Mouse (Mus musculus) lung, embryonic 15.5 days (tissue): ENCODE results near the gene Mettl8. TPM values are rescaled to one million over a fixed set of nuclear protein-coding genes. Genes with fewer than 3 reads are reported as not detected.
A peak's percentile ranks its signal among the peaks of the same experiment; 100 is the strongest.

Source experiments
- ATAC-seq: fragments of 200-750 bp; cut with Nextera tagmentation; 2 replicates; pipeline ENCODE4 v1.8.0; 2017; ENCODE audit warnings: moderate number of reproducible peaks, borderline replicate concordance; ENCODE audit not compliant: low FRiP score, low TSS enrichment; ENCODE audit errors: extremely low read depth
- H3K27ac ChIP-seq: fragments of 300-500 bp; sonication (generic); 2 replicates; pipeline ENCODE4 v1.5.1; 2015; ENCODE audit warnings: moderate library complexity, mild to moderate bottlenecking, inconsistent platforms
- H3K27me3 ChIP-seq: fragments of 300-500 bp; sonication (generic); 2 replicates; pipeline ENCODE4 v1.6.1; 2015; ENCODE audit warnings: inconsistent platforms
- H3K36me3 ChIP-seq: fragments of 300-500 bp; sonication (generic); 2 replicates; pipeline ENCODE4 v1.6.1; 2015; ENCODE audit warnings: inconsistent platforms
- H3K4me1 ChIP-seq: fragments of 300-500 bp; sonication (generic); 2 replicates; pipeline ENCODE4 v1.6.1; 2015; ENCODE audit warnings: inconsistent platforms
- H3K4me2 ChIP-seq: fragments of 300-500 bp; sonication (generic); 2 replicates; pipeline ENCODE4 v1.6.1; 2015; ENCODE audit warnings: inconsistent platforms, mild to moderate bottlenecking, moderate library complexity
- H3K4me3 ChIP-seq: fragments of 300-500 bp; sonication (generic); 2 replicates; pipeline ENCODE4 v1.5.1; 2015; ENCODE audit warnings: mild to moderate bottlenecking, inconsistent platforms
- H3K9ac ChIP-seq: fragments of 300-500 bp; sonication (generic); 2 replicates; pipeline ENCODE4 v1.6.1; 2015; ENCODE audit warnings: inconsistent platforms
- H3K9me3 ChIP-seq: fragments of 300-500 bp; sonication (generic); 2 replicates; pipeline ENCODE4 v1.6.1; 2016; ENCODE audit warnings: inconsistent platforms
- WGBS: fragments of 180-500 bp; shearing (Covaris S2); methylation state at CpG from one replicate; pipeline ENCODE4 v1.1.7; 2015; 5-methylcytosine and 5-hydroxymethylcytosine counted together
- polyA plus RNA-seq: library from polyadenylated mRNA; unstranded; fragments of >200 nt; fragmentation: Nextera tagmentation; extraction: Ambion mirVana; gene quantifications from 2 replicates; pipeline ENCODE4 v1.2.1, GENCODE M21; 2015

Mettl8 gene
- polyA plus RNA-seq, 1 experiment from 2014 or later: 16.5 TPM

DNA sequence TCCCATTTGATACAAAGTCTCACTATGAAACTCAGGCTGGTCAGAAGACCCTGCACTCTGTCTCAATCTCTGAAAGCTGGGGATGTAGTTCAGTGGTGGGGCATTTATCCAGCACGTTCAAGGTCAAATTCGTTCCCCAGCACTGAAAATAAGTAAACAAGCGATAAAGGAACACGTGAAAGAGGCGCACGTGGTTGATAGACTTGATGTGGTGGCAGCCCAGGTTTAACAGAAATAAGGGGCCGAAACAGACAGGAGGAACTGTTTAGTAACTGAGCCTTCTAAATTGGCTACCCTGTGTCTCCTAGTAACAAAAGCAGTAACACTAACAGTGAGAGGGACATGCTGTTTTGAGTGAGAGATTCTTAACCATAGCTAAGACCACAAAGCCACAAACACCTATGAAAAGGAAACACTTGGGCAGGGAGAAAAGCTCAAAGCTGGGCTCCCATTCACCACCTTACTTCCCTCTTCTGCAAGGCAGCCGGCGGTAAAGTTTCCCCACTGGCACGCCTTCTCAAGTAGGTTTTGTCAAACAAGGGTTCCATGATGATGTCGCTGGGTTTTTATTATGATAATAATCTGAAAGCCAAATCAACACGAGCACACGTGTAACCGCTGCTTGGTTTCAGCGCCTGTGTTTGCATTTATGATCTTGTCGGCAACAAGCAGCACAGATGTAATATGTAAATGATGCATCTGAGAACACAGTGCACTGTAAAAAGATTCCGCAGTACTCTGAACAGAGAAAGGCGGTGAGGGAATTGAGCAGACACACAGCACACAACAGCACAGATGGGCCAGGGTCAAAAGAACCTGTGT lies 23.2 kb downstream of the Mettl8 start:
- ATAC-seq: no peak
- H3K9me3 ChIP-seq: no peaks in the 10 kb centered on the region
- no peak overlapping the region for H3K4me3 ChIP-seq
- no peaks in the 10 kb centered on the region for H3K27me3 ChIP-seq
- H3K4me2 ChIP-seq: no peak overlapping the region
- H3K36me3 ChIP-seq: no peaks in the 10 kb centered on the region
- WGBS: 65% methylated on average over 18 of the region's 18 CpGs
- no peak overlapping the region for H3K27ac ChIP-seq
- H3K4me1 ChIP-seq: peaks cover 8% of the 10 kb centered on the region; the same call in 1 of the 2 replicates
- H3K9ac ChIP-seq: no peak overlapping the region

DNA sequence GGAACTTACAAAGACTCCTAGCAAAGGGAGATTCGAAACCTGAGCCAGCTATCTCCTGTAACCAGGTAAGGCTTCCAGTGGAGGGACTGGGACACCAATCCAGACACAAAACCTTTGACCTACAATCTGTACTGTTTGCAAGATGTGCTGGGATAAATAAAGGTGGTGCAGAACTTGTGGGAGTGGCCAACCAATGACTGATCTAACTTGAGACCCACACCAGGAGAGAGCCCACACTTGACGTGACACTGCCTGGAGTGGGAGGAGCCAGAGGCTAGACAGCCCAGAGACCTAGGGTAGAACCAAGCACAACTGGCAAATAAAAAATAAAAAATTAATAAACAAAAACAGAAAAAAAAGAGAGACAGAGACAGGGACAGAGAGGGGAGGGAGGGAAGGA lies 24.7 kb downstream of the Mettl8 start:
- 83% methylated on average over 2 of the region's 2 CpGs for WGBS
- Histone ChIP-seq H3K4me2 (no peak overlapping the region), H3K36me3 (no peaks in the 10 kb centered on the region), H3K9ac (no peak overlapping the region), H3K9me3 (no peaks in the 10 kb centered on the region), H3K27ac (no peak overlapping the region), H3K27me3 (no peaks in the 10 kb centered on the region), H3K4me3 (no peak overlapping the region), H3K4me1 (peaks cover 11% of the 10 kb centered on the region)
- ATAC-seq: no peak

- 98% methylated on average over 9 of the region's 9 CpGs for WGBS
- no peak overlapping the region for H3K4me2 ChIP-seq
- no peak overlapping the region for H3K4me3 ChIP-seq
- H3K9ac ChIP-seq: no peak overlapping the region
- H3K27ac ChIP-seq: no peak overlapping the region
- H3K27me3 ChIP-seq: no peaks in the 10 kb centered on the region
- no peaks in the 10 kb centered on the region for H3K36me3 ChIP-seq
- H3K9me3 ChIP-seq: no peaks in the 10 kb centered on the region
- no peak for ATAC-seq
- H3K4me1 ChIP-seq: peaks cover 13% of the 10 kb centered on the region
These were observed 27.8 kb downstream of the Mettl8 start for GRCm38 (mm10) chr2:71027631-71028030.

DNA sequence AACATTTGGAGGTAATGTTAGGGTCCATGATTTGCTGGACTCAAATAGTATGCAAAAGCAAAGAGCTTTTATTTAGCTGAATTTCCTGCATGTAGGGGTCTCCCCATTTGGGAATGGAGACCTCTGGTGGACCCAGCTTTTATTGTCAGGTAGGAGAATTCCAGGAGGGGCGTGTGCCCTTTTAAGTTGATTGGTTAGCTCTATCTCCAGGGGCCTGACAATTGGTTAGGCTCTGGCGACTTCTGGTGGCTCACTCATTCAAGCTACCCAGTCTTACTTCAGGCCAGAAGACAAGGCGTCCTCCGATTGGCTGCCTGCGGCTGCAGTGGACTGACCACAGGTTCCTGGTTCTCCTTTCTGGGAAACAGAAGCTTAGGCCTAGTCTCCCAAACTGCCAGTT lies 28.6 kb downstream of the Mettl8 start:
- Histone ChIP-seq H3K9ac (no peak overlapping the region), H3K36me3 (no peaks in the 10 kb centered on the region), H3K9me3 (no peaks in the 10 kb centered on the region), H3K4me1 (peaks cover 7% of the 10 kb centered on the region; the same call in 1 of the 2 replicates), H3K27me3 (no peaks in the 10 kb centered on the region), H3K27ac (no peak overlapping the region), H3K4me2 (no peak overlapping the region), H3K4me3 (no peak overlapping the region)
- peak; percentile 55; the same call in 1 of the 2 replicates for ATAC-seq
- WGBS: 44% methylated on average over 5 of the region's 5 CpGs

GRCm38 (mm10) chr2:71025576-71026315 lies 29.6 kb downstream of the Mettl8 start:
- Histone ChIP-seq H3K4me2 (no peak overlapping the region), H3K36me3 (no peaks in the 10 kb centered on the region), H3K4me1 (peaks cover 7% of the 10 kb centered on the region; the same call in 1 of the 2 replicates), H3K9me3 (no peaks in the 10 kb centered on the region), H3K4me3 (no peak overlapping the region), H3K27ac (no peak overlapping the region), H3K9ac (no peak overlapping the region), H3K27me3 (no peaks in the 10 kb centered on the region)
- 35% methylated on average over 12 of the region's 12 CpGs for WGBS
- ATAC-seq: no peak

GRCm38 (mm10) chr2:71023986-71024385 lies 31.4 kb downstream of the Mettl8 start:
- H3K4me1 ChIP-seq: peaks cover 7% of the 10 kb centered on the region; the same call in 1 of the 2 replicates
- no peak overlapping the region for H3K27ac ChIP-seq
- no peaks in the 10 kb centered on the region for H3K27me3 ChIP-seq
- no peaks in the 10 kb centered on the region for H3K36me3 ChIP-seq
- no peak overlapping the region for H3K4me3 ChIP-seq
- 88% methylated on average over 6 of the region's 6 CpGs for WGBS
- H3K9ac ChIP-seq: no peak overlapping the region
- no peak for ATAC-seq
- H3K9me3 ChIP-seq: no peaks in the 10 kb centered on the region
- H3K4me2 ChIP-seq: no peak overlapping the region

DNA sequence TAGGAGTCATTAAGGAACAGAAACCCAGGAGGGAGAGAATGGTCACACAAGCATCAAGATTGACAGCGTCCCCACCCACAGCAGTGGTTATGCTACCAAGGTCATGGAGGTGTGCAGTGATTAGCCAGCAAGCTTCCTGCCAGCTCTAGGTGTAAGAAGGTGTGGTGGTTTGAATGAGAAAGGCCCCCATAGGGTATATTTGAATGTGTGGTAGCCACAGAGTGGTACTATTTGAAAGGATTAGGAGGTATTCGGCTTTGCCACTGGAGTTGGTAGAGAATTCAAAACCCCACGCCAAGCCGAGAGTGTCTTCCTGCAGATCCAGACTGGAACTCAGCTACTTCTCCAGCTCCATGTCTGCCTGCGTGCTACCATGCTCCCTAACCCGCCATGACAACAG lies 32.4 kb downstream of the Mettl8 start:
- Histone ChIP-seq H3K9me3 (no peaks in the 10 kb centered on the region), H3K27me3 (no peaks in the 10 kb centered on the region), H3K4me3 (no peak overlapping the region), H3K4me1 (peaks cover 7% of the 10 kb centered on the region; the same call in 1 of the 2 replicates), H3K36me3 (no peaks in the 10 kb centered on the region), H3K27ac (no peak overlapping the region), H3K9ac (no peak overlapping the region), H3K4me2 (no peak overlapping the region)
- ATAC-seq: no peak
- 94% methylated on average over 6 of the region's 6 CpGs for WGBS

DNA sequence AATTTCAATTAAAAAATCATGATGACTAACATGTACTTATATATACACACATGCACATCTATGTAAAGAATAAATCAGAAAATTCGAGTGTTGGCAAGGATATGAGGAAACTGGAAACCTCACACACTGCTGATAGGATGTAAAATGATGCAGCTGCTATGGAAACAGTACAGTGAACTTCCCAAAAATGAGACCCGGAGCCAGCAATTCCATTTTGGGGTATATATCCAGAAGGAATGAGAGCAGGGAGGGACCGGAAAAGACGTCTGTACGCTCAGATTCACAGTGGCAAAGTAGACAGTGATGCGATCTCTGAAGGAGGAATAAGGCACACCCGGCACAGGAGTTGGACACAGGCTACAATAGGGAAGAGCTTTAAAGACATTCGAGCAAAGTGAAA lies 34.7 kb downstream of the Mettl8 start:
- Histone ChIP-seq H3K9ac (no peak overlapping the region), H3K4me3 (no peak overlapping the region), H3K9me3 (no peaks in the 10 kb centered on the region), H3K36me3 (no peaks in the 10 kb centered on the region), H3K27me3 (no peaks in the 10 kb centered on the region), H3K27ac (no peak overlapping the region), H3K4me2 (no peak overlapping the region), H3K4me1 (peaks cover 4% of the 10 kb centered on the region; the same call in 1 of the 2 replicates)
- WGBS: 77% methylated on average over 8 of the region's 8 CpGs
- no peak for ATAC-seq

DNA sequence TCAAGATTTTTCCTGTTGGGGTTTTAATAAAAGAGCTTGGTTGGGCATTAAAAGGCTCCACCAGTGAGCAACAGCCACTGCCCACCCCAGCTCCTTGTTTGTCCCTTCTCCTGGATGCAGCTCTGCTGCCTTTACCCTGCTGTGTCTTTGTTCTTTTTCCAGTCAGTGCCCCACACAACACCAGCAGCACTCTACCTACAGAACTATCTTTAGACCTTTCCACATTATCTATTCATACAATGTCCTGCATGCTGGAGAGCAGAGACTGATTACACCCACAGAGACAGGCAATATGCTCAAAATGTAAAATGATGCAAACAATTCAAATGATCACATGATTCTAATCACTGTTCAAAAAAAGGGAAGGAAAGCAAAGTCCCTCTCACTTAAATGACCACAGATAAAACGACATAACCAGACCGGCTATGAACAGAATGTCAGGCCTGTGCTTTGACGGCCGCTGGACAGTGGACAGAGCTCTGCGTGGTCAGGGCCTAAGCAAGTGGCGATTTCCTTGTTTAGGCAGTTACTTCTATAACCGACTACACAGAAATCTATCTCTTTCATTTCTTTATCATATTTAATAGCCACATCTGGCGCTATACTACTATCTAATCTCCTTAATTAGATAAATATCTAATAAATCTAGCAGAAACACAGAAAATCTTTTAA lies 35.5 kb downstream of the Mettl8 start:
- no peak for ATAC-seq
- H3K9me3 ChIP-seq: no peaks in the 10 kb centered on the region
- no peak overlapping the region for H3K27ac ChIP-seq
- H3K4me1 ChIP-seq: no peaks in the 10 kb centered on the region
- no peaks in the 10 kb centered on the region for H3K27me3 ChIP-seq
- H3K4me3 ChIP-seq: no peak overlapping the region
- no peak overlapping the region for H3K4me2 ChIP-seq
- H3K9ac ChIP-seq: no peak overlapping the region
- no peaks in the 10 kb centered on the region for H3K36me3 ChIP-seq
- WGBS: 74% methylated on average over 8 of the region's 8 CpGs

- no peak for ATAC-seq
- Histone ChIP-seq H3K4me2 (no peak overlapping the region), H3K27ac (no peak overlapping the region), H3K9me3 (no peaks in the 10 kb centered on the region), H3K27me3 (no peaks in the 10 kb centered on the region), H3K4me3 (no peak overlapping the region), H3K36me3 (no peaks in the 10 kb centered on the region), H3K4me1 (no peaks in the 10 kb centered on the region), H3K9ac (no peak overlapping the region)
- WGBS: 57% methylated on average over 9 of the region's 9 CpGs
These were observed 36.1 kb downstream of the Mettl8 start for GRCm38 (mm10) chr2:71019277-71019676.

GRCm38 (mm10) chr2:71013521-71013920 lies 41.9 kb downstream of the Mettl8 start:
- Histone ChIP-seq H3K36me3 (no peaks in the 10 kb centered on the region), H3K4me1 (no peaks in the 10 kb centered on the region), H3K9me3 (no peaks in the 10 kb centered on the region), H3K27ac (no peak overlapping the region), H3K4me2 (no peak overlapping the region), H3K27me3 (no peaks in the 10 kb centered on the region), H3K9ac (no peak overlapping the region), H3K4me3 (no peak overlapping the region)
- ATAC-seq: no peak
- WGBS: 90% methylated on average over 7 of the region's 7 CpGs

GRCm38 (mm10) chr2:71011816-71012215 lies 43.6 kb downstream of the Mettl8 start:
- Histone ChIP-seq H3K9me3 (no peaks in the 10 kb centered on the region), H3K4me2 (no peak overlapping the region), H3K27me3 (no peaks in the 10 kb centered on the region), H3K4me1 (no peaks in the 10 kb centered on the region), H3K27ac (no peak overlapping the region), H3K9ac (no peak overlapping the region), H3K4me3 (no peak overlapping the region), H3K36me3 (no peaks in the 10 kb centered on the region)
- no peak for ATAC-seq
- WGBS: 95% methylated on average over 1 of the region's 1 CpGs
